Mouse (Mus musculus) hindbrain, embryonic 13.5 days (tissue): ENCODE results near the gene Tns1. TPM values are rescaled to one million over a fixed set of nuclear protein-coding genes. Genes with fewer than 3 reads are reported as not detected.

Experiments used
- ATAC-seq: fragments of 200-750 bp; cut with Nextera tagmentation; 2 replicates; pipeline ENCODE4 v1.8.0; 2017; ENCODE audit warnings: moderate TSS enrichment; ENCODE audit not compliant: low FRiP score
- H3K27ac ChIP-seq: fragments of 300-500 bp; sonication (generic); 2 replicates; pipeline ENCODE4 v1.5.1; 2015; ENCODE audit warnings: inconsistent platforms, mild to moderate bottlenecking, moderate library complexity
- H3K27me3 ChIP-seq: fragments of 300-500 bp; sonication (generic); 2 replicates; pipeline ENCODE4 v1.6.1; 2015; ENCODE audit warnings: mild to moderate bottlenecking, inconsistent platforms
- H3K36me3 ChIP-seq: fragments of 300-500 bp; sonication (generic); 2 replicates; pipeline ENCODE4 v1.6.1; 2015; ENCODE audit warnings: mild to moderate bottlenecking, inconsistent platforms
- H3K4me1 ChIP-seq: fragments of 300-500 bp; sonication (generic); replicated peaks from 2 replicates; pipeline ENCODE4 v1.6.1; 2015; ENCODE audit warnings: inconsistent platforms
- H3K4me2 ChIP-seq: fragments of 300-500 bp; sonication (generic); 2 replicates; pipeline ENCODE4 v1.6.1; 2015; ENCODE audit warnings: inconsistent platforms, mild to moderate bottlenecking, moderate library complexity
- H3K4me3 ChIP-seq: fragments of 300-500 bp; sonication (generic); 2 replicates; pipeline ENCODE4 v1.5.1; 2015; ENCODE audit warnings: mild to moderate bottlenecking, inconsistent platforms
- H3K9ac ChIP-seq: fragments of 300-500 bp; sonication (generic); 2 replicates; pipeline ENCODE4 v1.6.1; 2015; ENCODE audit warnings: mild to moderate bottlenecking, inconsistent platforms
- H3K9me3 ChIP-seq: fragments of 300-500 bp; sonication (generic); 2 replicates; pipeline ENCODE4 v1.6.1; 2016; ENCODE audit warnings: inconsistent platforms
- WGBS: fragments of 180-500 bp; shearing (Covaris S2); methylation state at CpG from one replicate; pipeline ENCODE4 v1.1.7; 2015; 5-methylcytosine and 5-hydroxymethylcytosine counted together
- polyA plus RNA-seq: library from polyadenylated mRNA; unstranded; fragments of >200 nt; fragmentation: Nextera tagmentation; extraction: Ambion mirVana; gene quantifications from 2 replicates; pipeline ENCODE4 v1.2.1, GENCODE M21; 2015

Tns1 gene
- polyA plus RNA-seq, 1 experiment from 2014 or later = 10.3 TPM

DNA sequence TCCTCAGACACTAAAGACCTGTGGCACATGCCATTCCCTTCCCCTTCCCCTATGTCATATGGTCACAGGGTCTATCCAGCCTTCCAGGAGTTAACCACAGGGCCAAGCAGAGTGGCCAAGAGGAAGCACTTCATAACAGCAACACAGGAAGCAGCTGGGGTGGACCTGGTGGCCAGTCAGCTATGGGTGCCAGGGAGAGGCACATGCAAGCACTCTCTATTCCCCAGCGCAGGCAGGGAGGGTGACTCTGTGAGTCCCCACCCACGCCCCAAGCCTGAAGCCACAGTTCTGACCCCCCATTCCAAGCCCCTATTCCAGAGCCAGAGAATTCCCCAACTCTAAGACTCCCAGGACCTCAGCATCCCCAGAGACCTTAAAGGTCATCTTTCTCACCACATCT is 89.5 kb downstream of the Tns1 start:
- Histone ChIP-seq H3K4me1 (peaks cover 44% of the 10 kb centered on the region), H3K9ac (no peak overlapping the region), H3K27ac (no peak overlapping the region), H3K27me3 (peaks cover 22% of the 10 kb centered on the region), H3K4me2 (no peak overlapping the region), H3K9me3 (no peaks in the 10 kb centered on the region), H3K36me3 (no peaks in the 10 kb centered on the region), H3K4me3 (no peak overlapping the region)
- WGBS = 77% methylated on average over 2 of the region's 2 CpGs
- no peak for ATAC-seq

DNA sequence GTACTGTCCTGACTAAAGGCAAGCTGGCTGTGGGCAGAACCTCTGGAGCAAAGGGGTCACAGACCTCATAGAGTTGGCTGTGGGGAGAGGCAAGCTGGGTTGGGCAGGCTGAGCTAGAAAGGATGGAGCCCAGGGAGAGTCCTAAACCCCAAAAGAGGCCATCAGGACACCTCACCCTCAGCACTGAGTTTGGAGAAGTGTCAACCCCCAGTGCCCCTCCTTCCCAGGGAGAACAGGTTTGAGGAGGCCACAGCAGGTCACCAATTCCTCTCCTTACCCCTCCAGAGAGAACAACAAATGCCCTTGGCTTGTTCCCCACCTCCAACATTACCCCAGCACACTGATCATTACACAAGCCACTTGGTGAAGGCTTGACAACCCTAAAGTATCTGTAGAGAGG is 90.0 kb downstream of the Tns1 start:
- no peak for ATAC-seq
- H3K9me3 ChIP-seq = no peaks in the 10 kb centered on the region
- H3K4me2 ChIP-seq = no peak overlapping the region
- no peak overlapping the region for H3K4me3 ChIP-seq
- H3K27me3 ChIP-seq = peaks cover 22% of the 10 kb centered on the region
- H3K36me3 ChIP-seq = no peaks in the 10 kb centered on the region
- H3K9ac ChIP-seq = no peak overlapping the region
- peaks cover 44% of the 10 kb centered on the region for H3K4me1 ChIP-seq
- no peak overlapping the region for H3K27ac ChIP-seq

DNA sequence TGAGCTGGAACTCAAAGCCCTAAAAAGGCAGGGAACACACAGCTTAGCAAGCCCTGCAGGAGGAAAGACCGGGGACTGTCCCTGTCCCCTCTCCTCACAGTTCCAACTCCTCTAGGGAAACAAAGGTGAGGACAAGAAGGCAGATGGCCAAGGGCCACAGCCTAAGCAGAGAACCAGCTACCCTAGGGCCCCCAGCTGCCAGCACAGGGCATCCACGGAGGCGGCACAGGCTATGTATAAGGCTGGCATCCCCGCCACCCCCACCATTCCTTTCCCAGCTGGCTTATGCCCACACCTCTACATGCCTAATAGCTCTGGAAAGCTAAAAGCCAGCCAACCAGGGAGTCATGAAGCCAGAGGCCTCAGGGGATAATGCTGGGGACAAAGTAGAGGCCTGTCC is 90.8 kb downstream of the Tns1 start:
- 87% methylated on average over 4 of the region's 4 CpGs for WGBS
- H3K36me3 ChIP-seq = no peaks in the 10 kb centered on the region
- H3K9me3 ChIP-seq = no peaks in the 10 kb centered on the region
- ATAC-seq = no peak
- H3K4me3 ChIP-seq = no peak overlapping the region
- H3K27ac ChIP-seq = no peak overlapping the region
- H3K4me1 ChIP-seq = peaks cover 44% of the 10 kb centered on the region
- H3K27me3 ChIP-seq = peaks cover 22% of the 10 kb centered on the region
- H3K4me2 ChIP-seq = no peak overlapping the region
- no peak overlapping the region for H3K9ac ChIP-seq

DNA sequence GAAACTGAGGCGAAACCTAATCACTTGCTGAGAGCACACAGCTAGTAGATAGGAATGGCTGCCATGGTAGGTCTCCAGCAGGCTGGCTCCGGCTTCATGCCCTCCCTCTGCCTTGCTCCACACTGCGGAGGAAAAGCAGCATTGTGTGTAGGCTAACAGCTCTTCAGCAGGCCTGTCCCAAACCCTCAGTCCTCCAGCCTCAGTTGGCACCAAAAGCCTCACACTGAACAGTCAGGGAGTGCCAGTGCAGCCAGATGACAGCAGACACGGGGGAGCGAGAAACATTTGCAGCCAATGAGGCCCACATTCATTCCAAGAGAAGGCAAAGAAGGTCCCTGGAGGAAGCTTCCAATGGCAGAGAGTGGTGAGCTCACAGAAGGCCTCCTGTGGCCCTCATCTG is 91.3 kb downstream of the Tns1 start:
- ATAC-seq = no peak
- Histone ChIP-seq H3K9me3 (no peaks in the 10 kb centered on the region), H3K27me3 (peaks cover 20% of the 10 kb centered on the region), H3K4me3 (no peak overlapping the region), H3K36me3 (no peaks in the 10 kb centered on the region), H3K4me2 (no peak overlapping the region), H3K9ac (no peak overlapping the region), H3K4me1 (peaks cover 47% of the 10 kb centered on the region), H3K27ac (no peak overlapping the region)
- WGBS = 89% methylated on average over 5 of the region's 5 CpGs

DNA sequence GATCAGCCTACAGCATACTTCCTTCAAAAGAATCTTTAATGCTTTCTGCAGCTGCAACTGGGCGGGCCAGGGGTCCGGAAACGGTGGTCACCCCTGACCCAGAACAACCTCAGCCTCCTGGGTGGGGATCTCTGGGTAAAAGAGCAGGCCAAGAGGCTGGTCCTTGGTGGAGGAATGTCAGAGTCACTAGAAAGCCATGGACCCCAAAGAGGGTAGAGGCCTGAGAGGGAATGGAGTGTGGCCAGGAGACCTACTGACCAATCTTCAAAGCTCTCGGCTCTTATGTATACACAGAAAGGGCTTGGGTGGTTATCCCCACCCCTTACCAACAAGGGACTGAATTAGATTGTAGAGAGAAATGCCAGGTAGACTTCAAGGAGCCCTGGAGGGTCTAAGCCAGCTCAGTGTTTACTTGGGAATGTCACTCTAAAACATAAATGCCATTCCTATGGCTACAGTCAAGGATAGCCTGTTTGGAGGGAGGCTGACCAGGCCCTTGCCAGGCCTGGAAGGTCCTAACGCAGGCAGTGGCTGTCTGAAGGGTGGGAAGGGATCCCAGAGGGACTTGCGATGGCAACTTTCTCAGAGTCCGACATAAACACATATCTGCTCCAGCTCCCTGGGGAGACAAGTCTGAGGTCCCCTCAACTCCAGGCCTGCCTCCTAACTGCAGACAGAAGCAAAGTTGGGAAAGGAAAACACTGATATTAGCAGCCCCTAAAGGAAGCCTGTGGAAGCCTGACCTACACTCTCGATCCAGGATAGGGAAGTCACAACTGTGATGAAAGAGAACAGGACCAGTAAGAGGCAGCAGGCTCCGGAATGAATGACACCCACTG is 92.3 kb downstream of the Tns1 start:
- ATAC-seq = no peak
- H3K4me3 ChIP-seq = no peak overlapping the region
- no peak overlapping the region for H3K9ac ChIP-seq
- H3K4me2 ChIP-seq = no peak overlapping the region
- no peaks in the 10 kb centered on the region for H3K9me3 ChIP-seq
- 83% methylated on average over 9 of the region's 9 CpGs for WGBS
- H3K4me1 ChIP-seq = peaks cover 53% of the 10 kb centered on the region
- H3K36me3 ChIP-seq = no peaks in the 10 kb centered on the region
- H3K27ac ChIP-seq = 0 out of 2 replicates have a peak overlapping the region, but pooled peaks have one; percentile 49
- H3K27me3 ChIP-seq = peaks cover 12% of the 10 kb centered on the region

DNA sequence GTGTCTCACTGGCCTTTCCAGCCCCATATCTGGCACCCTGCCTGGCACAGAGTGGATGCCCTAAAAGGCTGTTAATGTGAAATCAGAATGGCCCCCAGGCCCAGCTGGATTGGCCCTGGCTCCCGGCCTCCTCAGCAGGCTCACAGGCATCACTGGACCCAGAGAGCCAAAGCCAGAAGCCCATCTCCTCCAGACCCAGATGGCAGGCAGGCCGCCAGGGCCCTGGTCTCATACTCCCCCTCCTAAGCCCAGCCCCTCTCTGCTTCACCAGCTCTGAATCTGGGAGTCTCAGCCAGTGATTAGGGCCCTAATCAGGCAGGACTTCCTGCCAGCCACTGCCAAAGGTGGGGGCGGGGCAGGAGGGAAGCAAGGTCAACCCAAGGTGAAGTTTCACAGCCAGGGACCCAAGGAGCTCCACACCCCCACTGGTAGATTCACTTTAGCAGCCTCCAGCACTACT is 93.3 kb downstream of the Tns1 start:
- Histone ChIP-seq H3K4me3 (no peak overlapping the region), H3K9ac (no peak overlapping the region; the same call in 1 of the 2 replicates), H3K4me1 (peaks cover 52% of the 10 kb centered on the region), H3K4me2 (no peak overlapping the region), H3K36me3 (no peaks in the 10 kb centered on the region), H3K9me3 (no peaks in the 10 kb centered on the region), H3K27me3 (peaks cover 1% of the 10 kb centered on the region; the same call in 1 of the 2 replicates), H3K27ac (peak overlapping the region; percentile 49)
- WGBS = 23% methylated on average over 3 of the region's 3 CpGs
- ATAC-seq = peak; percentile 62; the same call in 1 of the 2 replicates

DNA sequence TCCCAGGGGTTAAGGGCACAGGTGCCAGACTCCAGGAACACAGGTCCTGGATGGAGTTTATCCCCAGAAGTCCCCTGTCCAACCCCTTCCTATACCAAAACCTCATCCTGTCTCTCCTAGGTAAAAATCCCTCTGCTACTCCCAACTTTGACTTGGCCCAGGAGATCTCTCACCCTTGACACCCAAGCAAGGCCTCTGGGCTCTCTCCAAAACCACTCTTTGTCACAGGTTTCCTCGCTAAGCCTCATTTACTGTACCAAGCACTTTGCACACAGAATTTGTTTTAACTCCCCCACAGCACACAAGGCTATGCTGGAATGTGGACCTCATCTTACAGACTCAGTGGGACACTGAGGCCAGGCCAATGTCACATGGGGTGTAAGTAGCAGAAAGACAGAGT is 94.0 kb downstream of the Tns1 start:
- Histone ChIP-seq H3K36me3 (no peaks in the 10 kb centered on the region), H3K4me3 (no peak overlapping the region), H3K4me2 (no peak overlapping the region), H3K27me3 (no peaks in the 10 kb centered on the region), H3K4me1 (peaks cover 56% of the 10 kb centered on the region), H3K9ac (no peak overlapping the region), H3K9me3 (no peaks in the 10 kb centered on the region), H3K27ac (no peak overlapping the region)
- 87% methylated on average over 1 of the region's 1 CpGs for WGBS
- no peak for ATAC-seq

DNA sequence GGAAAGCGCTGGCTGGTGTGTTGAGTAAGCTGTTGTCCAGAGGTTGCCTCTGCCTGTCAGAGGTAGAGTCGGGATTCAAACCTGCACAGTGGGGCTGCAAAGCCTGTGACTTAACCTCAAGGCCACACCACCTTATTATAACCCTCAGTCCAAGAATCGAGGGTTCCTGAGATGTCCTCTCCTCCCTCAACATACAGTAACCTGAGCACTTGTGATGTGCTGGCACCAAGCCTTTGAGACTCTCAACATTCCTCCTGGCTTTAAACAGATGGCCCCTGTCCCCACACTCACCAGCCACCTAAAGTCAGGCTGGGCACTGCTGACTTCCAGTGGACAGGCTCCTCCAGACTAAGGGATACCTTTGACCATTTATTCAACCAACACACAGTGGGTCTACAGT is 94.6 kb downstream of the Tns1 start:
- WGBS = 86% methylated on average over 3 of the region's 3 CpGs
- Histone ChIP-seq H3K27me3 (no peaks in the 10 kb centered on the region), H3K4me2 (no peak overlapping the region), H3K4me1 (peaks cover 62% of the 10 kb centered on the region), H3K27ac (no peak overlapping the region), H3K9me3 (no peaks in the 10 kb centered on the region), H3K4me3 (no peak overlapping the region), H3K36me3 (no peaks in the 10 kb centered on the region), H3K9ac (no peak overlapping the region)
- no peak for ATAC-seq

DNA sequence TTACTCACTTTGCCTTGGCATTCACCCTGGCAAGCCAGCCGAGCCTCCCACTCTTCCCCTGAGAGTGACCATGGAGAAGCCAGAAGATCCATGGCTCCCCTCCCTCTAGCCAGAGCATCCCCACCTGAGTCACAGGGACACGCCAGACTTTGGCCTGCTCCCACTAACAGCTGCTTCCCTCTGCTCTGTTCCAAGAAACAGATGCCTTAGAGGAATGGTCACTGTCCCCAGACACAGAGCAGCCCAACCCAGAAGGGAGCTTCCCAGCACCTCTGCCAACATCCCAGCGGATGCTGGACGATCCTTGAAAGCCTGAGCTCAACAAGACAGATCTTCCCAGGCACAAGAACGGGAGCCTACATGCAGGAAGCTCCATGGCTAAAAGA is 95.4 kb downstream of the Tns1 start:
- Histone ChIP-seq H3K27ac (no peak overlapping the region), H3K4me1 (peaks cover 64% of the 10 kb centered on the region), H3K27me3 (no peaks in the 10 kb centered on the region), H3K9me3 (no peaks in the 10 kb centered on the region), H3K4me3 (no peak overlapping the region), H3K9ac (no peak overlapping the region), H3K36me3 (no peaks in the 10 kb centered on the region), H3K4me2 (no peak overlapping the region)
- 74% methylated on average over 5 of the region's 5 CpGs for WGBS
- no peak for ATAC-seq

- ATAC-seq = no peak
- Histone ChIP-seq H3K4me3 (no peak overlapping the region), H3K4me1 (peaks cover 60% of the 10 kb centered on the region), H3K27me3 (no peaks in the 10 kb centered on the region), H3K4me2 (no peak overlapping the region), H3K9ac (no peak overlapping the region), H3K36me3 (no peaks in the 10 kb centered on the region), H3K9me3 (no peaks in the 10 kb centered on the region), H3K27ac (peak overlapping the region; percentile 65)
- WGBS = 84% methylated on average over 13 of the region's 13 CpGs
These were observed 96.0 kb downstream of the Tns1 start for GRCm38 (mm10) chr1:74028118-74028880.

GRCm38 (mm10) chr1:74027559-74028091 is 96.6 kb downstream of the Tns1 start:
- Histone ChIP-seq H3K4me2 (no peak overlapping the region), H3K9ac (no peak overlapping the region), H3K27ac (peak overlapping the region; percentile 65), H3K9me3 (no peaks in the 10 kb centered on the region), H3K36me3 (no peaks in the 10 kb centered on the region), H3K27me3 (no peaks in the 10 kb centered on the region), H3K4me1 (peaks cover 54% of the 10 kb centered on the region), H3K4me3 (no peak overlapping the region)
- 43% methylated on average over 11 of the region's 11 CpGs for WGBS
- peak; percentile 32; the same call in 1 of the 2 replicates for ATAC-seq

DNA sequence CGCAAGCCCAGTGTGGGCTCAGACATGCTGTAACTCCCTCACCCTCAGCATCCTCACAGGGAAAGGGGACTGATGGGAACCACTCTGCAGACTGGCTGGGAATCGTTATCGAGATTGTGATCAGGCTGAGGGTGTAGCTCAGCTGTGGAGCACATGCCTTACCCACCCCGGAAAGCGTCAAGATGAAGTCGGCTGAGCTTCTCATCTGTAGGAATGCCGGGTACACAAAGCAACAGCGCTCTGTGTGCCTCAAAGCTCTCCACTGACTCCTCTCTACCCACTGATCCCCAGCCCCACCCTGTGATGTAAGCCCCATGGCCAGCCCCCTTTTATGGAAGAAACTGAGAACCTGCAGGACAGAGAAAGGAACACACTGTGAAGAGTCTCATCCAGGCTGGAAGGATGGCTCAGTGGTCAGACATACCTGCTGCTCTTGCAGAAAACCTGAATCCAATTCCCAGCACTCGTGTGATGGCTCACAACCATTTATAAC is 97.5 kb downstream of the Tns1 start:
- no peaks in the 10 kb centered on the region for H3K27me3 ChIP-seq
- ATAC-seq = no peak
- H3K9me3 ChIP-seq = no peaks in the 10 kb centered on the region
- no peak overlapping the region; the same call in 1 of the 2 replicates for H3K27ac ChIP-seq
- H3K4me3 ChIP-seq = no peak overlapping the region
- H3K4me2 ChIP-seq = no peak overlapping the region
- no peaks in the 10 kb centered on the region for H3K36me3 ChIP-seq
- 71% methylated on average over 9 of the region's 9 CpGs for WGBS
- H3K4me1 ChIP-seq = peaks cover 53% of the 10 kb centered on the region
- no peak overlapping the region for H3K9ac ChIP-seq
